Mouse (Mus musculus): ENCODE results near the gene Rnd2. TPM values are rescaled to one million over a fixed set of nuclear protein-coding genes. Genes with fewer than 3 reads are reported as not detected.

The Rnd2 gene
- polyA plus RNA-seq, 1 experiment from 2014 or later, result 127 TPM

GRCm38 (mm10) chr11:101518937-101519336, 54.1 kb downstream of the Rnd2 start:
- no peak overlapping the region for H3K4me3 ChIP-seq (ENCODE audit: low read depth, low read length)
- no peak overlapping the region for H3K9ac ChIP-seq (ENCODE audit: low read depth, low read length)
- H3K9me3 ChIP-seq (ENCODE audit: control insufficient read depth, low read length), result no peaks in the 10 kb centered on the region
- H3K27ac ChIP-seq (ENCODE audit: low read depth, low read length), result no peak overlapping the region
- no peak overlapping the region for H3K4me2 ChIP-seq (replicated peaks; ENCODE audit: low read depth, low read length)
- DNase-seq (ENCODE audit: low spot score) (no peak), ATAC-seq (ENCODE audit: low FRiP score) (no peak)
- 88% methylated on average over 5 of the region's 5 CpGs for WGBS
- no peaks in the 10 kb centered on the region for H3K4me1 ChIP-seq (replicated peaks; ENCODE audit: control insufficient read depth, insufficient read depth, low read length)
- H3K27me3 ChIP-seq (ENCODE audit: control insufficient read depth, insufficient read depth, low read length), result no peaks in the 10 kb centered on the region
- peaks cover 4% of the 10 kb centered on the region; the same call in 1 of the 2 replicates for H3K36me3 ChIP-seq (ENCODE audit: control insufficient read depth, insufficient read depth, low read length)

DNA sequence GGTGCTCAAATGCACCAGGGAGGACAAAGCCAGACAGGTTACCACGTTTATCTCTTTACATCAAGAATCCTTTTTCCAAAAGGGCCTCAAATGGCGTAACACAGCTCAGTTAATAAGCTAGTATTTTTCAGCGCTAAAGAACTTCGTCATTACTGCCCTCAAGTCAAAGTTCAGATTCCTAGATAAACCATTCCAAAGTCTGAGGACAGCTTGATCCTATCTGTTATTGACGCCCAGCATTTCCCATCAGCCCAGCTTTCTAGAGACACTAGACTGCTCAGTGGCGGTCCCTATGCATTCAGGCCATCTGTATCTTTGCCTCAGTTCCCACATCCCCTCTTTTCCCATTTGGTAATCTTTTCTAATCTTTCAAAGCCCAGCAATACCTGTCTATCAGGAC, 54.6 kb downstream of the Rnd2 start:
- Histone ChIP-seq H3K9ac (ENCODE audit: low read depth, low read length) (no peak overlapping the region), H3K27ac (ENCODE audit: low read depth, low read length) (no peak overlapping the region), H3K4me1 (replicated peaks; ENCODE audit: control insufficient read depth, insufficient read depth, low read length) (no peaks in the 10 kb centered on the region), H3K4me3 (ENCODE audit: low read depth, low read length) (no peak overlapping the region), H3K27me3 (ENCODE audit: control insufficient read depth, insufficient read depth, low read length) (no peaks in the 10 kb centered on the region), H3K36me3 (ENCODE audit: control insufficient read depth, insufficient read depth, low read length) (0 out of 2 replicates have a peak, but pooled peaks cover 2% of the 10 kb centered on the region), H3K4me2 (replicated peaks; ENCODE audit: low read depth, low read length) (no peak overlapping the region), H3K9me3 (ENCODE audit: control insufficient read depth, low read length) (no peaks in the 10 kb centered on the region)
- ATAC-seq (ENCODE audit: low FRiP score) (no peak), DNase-seq (ENCODE audit: low spot score) (no peak)
- WGBS, result 88% methylated on average over 6 of the region's 6 CpGs

Other genes with a start within 250 kb of the Rnd2 start
- 11.1 and 11.5 TPM in 2 replicates for gene Ezh1, start 238.5 kb upstream of the Rnd2 start, polyA plus RNA-seq (2014; fragmentation: Nextera tagmentation; extraction: Ambion mirVana)
- 63.0 and 71.9 TPM in 2 replicates for gene Ramp2, start 219.0 kb upstream of the Rnd2 start, polyA plus RNA-seq (2014; fragmentation: Nextera tagmentation; extraction: Ambion mirVana)
- 117 and 119 TPM in 2 replicates for gene Vps25, start 211.3 kb upstream of the Rnd2 start, polyA plus RNA-seq (2014; fragmentation: Nextera tagmentation; extraction: Ambion mirVana)
- gene Wnk4, start 204.4 kb upstream of the Rnd2 start, polyA plus RNA-seq (2014; fragmentation: Nextera tagmentation; extraction: Ambion mirVana), result 5.2 and 6.0 TPM in 2 replicates
- gene Cntd1, start 186.0 kb upstream of the Rnd2 start, polyA plus RNA-seq (2014; fragmentation: Nextera tagmentation; extraction: Ambion mirVana), result 1.3 and 1.7 TPM in 2 replicates
- gene Coa3, start 185.9 kb upstream of the Rnd2 start, polyA plus RNA-seq (2014; fragmentation: Nextera tagmentation; extraction: Ambion mirVana), result 213 and 217 TPM in 2 replicates
- gene Becn1, start 162.7 kb upstream of the Rnd2 start, polyA plus RNA-seq (2014; fragmentation: Nextera tagmentation; extraction: Ambion mirVana), result 166 and 178 TPM in 2 replicates
- gene Psme3, start 148.8 kb upstream of the Rnd2 start, polyA plus RNA-seq (2014; fragmentation: Nextera tagmentation; extraction: Ambion mirVana), result 138 and 143 TPM in 2 replicates
- 1.4 and 1.8 TPM in 2 replicates for gene Aoc2, start 139.9 kb upstream of the Rnd2 start, polyA plus RNA-seq (2014; fragmentation: Nextera tagmentation; extraction: Ambion mirVana)
- gene Aoc3, start 134.4 kb upstream of the Rnd2 start, polyA plus RNA-seq (2014; fragmentation: Nextera tagmentation; extraction: Ambion mirVana), result 0.10 TPM in 1 of 2 replicates, not detected in the other
- gene G6pc, start 97.4 kb upstream of the Rnd2 start, polyA plus RNA-seq (2014; fragmentation: Nextera tagmentation; extraction: Ambion mirVana), result not detected in 2 replicates
- gene Aarsd1, start 47.4 kb upstream of the Rnd2 start, polyA plus RNA-seq (2014; fragmentation: Nextera tagmentation; extraction: Ambion mirVana), result 90.9 and 97.5 TPM in 2 replicates
- 9.3 and 10.3 TPM in 2 replicates for gene Gm27029, start 40.2 kb upstream of the Rnd2 start, polyA plus RNA-seq (2014; fragmentation: Nextera tagmentation; extraction: Ambion mirVana)
- 14.2 and 16.9 TPM in 2 replicates for gene Rundc1, start 39.9 kb upstream of the Rnd2 start, polyA plus RNA-seq (2014; fragmentation: Nextera tagmentation; extraction: Ambion mirVana)
- gene Ptges3l, start 39.7 kb upstream of the Rnd2 start, polyA plus RNA-seq (2014; fragmentation: Nextera tagmentation; extraction: Ambion mirVana), result 3.1 and 3.5 TPM in 2 replicates
- 387 and 395 TPM in 2 replicates for gene Rpl27, start 22.7 kb upstream of the Rnd2 start, polyA plus RNA-seq (2014; fragmentation: Nextera tagmentation; extraction: Ambion mirVana)
- gene Ifi35, start 16.6 kb upstream of the Rnd2 start, polyA plus RNA-seq (2014; fragmentation: Nextera tagmentation; extraction: Ambion mirVana), result 4.5 and 5.0 TPM in 2 replicates
- 74.5 and 89.4 TPM in 2 replicates for gene Vat1, start 1.2 kb downstream of the Rnd2 start, polyA plus RNA-seq (2014; fragmentation: Nextera tagmentation; extraction: Ambion mirVana)
- 19.7 and 20.2 TPM in 2 replicates for gene Brca1, start 87.0 kb downstream of the Rnd2 start, polyA plus RNA-seq (2014; fragmentation: Nextera tagmentation; extraction: Ambion mirVana)
- gene Nbr1, start 87.2 kb downstream of the Rnd2 start, polyA plus RNA-seq (2014; fragmentation: Nextera tagmentation; extraction: Ambion mirVana), result 83.0 and 93.1 TPM in 2 replicates
- gene Tmem106a, start 117.2 kb downstream of the Rnd2 start, polyA plus RNA-seq (2014; fragmentation: Nextera tagmentation; extraction: Ambion mirVana), result 3.4 and 3.5 TPM in 2 replicates
- not detected in 2 replicates for gene Gm11634, start 134.3 kb downstream of the Rnd2 start, polyA plus RNA-seq (2014; fragmentation: Nextera tagmentation; extraction: Ambion mirVana)
- 34.5 and 35.5 TPM in 2 replicates for gene Rdm1, start 162.2 kb downstream of the Rnd2 start, polyA plus RNA-seq (2014; fragmentation: Nextera tagmentation; extraction: Ambion mirVana)
- 14.1 and 14.2 TPM in 2 replicates for gene Arl4d, start 200.5 kb downstream of the Rnd2 start, polyA plus RNA-seq (2014; fragmentation: Nextera tagmentation; extraction: Ambion mirVana)

Data from hindbrain, embryonic 11.5 days (tissue).